ENCODE assay signal across 16 mouse cellular contexts in the genomic region with DNA sequence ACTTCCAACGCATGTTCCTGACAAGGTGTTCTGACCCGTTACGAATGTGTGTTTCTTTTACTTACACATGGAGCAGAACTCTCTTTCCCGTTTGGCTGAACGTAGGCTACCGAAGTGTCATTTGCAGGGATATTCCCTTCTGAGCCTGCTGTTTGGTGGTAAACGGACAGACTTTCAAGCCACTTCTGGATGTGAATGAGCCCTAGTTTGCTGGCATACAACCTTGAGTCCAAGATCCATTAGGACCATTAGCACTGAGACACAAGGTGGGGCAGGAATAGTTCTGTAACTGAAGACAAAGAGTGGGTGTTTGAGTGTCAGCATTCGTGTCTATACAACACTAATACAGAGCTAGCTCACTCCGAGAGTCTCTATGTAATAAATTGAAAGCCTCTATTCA.
"Had no signal": no experiment of that assay in that cellular context is flagged by ENCODE, and none has a peak within 500 bp of the region (broad histone marks: within the 10 kb centered on the region; RNA-seq: fewer than 3 reads in every experiment).

No protein-coding gene starts in this region.

- H3K4me2 ChIP-seq: lung, embryonic 15.5 days; midbrain, embryonic 12.5 days; neural tube, embryonic 12.5 days; stomach, embryonic 15.5 days had no signal

- H3K27ac ChIP-seq: lung, embryonic 15.5 days; macrophage; midbrain, embryonic 12.5 days; neural tube, embryonic 12.5 days; stomach, embryonic 15.5 days; stomach, postnatal 0 days had no signal

- ATAC-seq: liver, postnatal 0 days; lung, postnatal 0 days had no signal

- H3K27me3 ChIP-seq: lung, embryonic 15.5 days; megakaryocyte, embryonic 14.5 days; midbrain, embryonic 12.5 days; neural tube, embryonic 12.5 days; stomach, embryonic 15.5 days had no signal

- H3K9me3 ChIP-seq: lung, embryonic 15.5 days; midbrain, embryonic 12.5 days; stomach, embryonic 15.5 days had no signal

- H3K4me3 ChIP-seq: lung, embryonic 15.5 days; megakaryocyte, embryonic 14.5 days; midbrain, embryonic 12.5 days; neural tube, embryonic 12.5 days; stomach, embryonic 15.5 days had no signal

- H3K36me3 ChIP-seq: lung, embryonic 15.5 days; midbrain, embryonic 12.5 days; neural tube, embryonic 12.5 days; stomach, embryonic 15.5 days had no signal

- H3K4me1 ChIP-seq: megakaryocyte, embryonic 14.5 days; midbrain, embryonic 12.5 days; neural tube, embryonic 12.5 days; stomach, embryonic 15.5 days had no signal

- H3K9ac ChIP-seq: liver, postnatal 0 days; lung, embryonic 15.5 days; midbrain, embryonic 12.5 days; neural tube, embryonic 12.5 days; stomach, embryonic 15.5 days had no signal

- DNase-seq: liver, postnatal 0 days; lung, adult 2 months; lung, postnatal 14 days; lung, postnatal 36 days; midbrain, embryonic 14.5 days; thymus, adult 2 months; thymus, postnatal 25 days; thymus, postnatal 4 days had no signal
